Mouse (Mus musculus) brain, adult 2 months (tissue): ENCODE measurements around the gene Olfr777.
"Not testable (repeated sequence)": the region's sequence is repeated elsewhere in the genome, so short reads cannot be mapped to it uniquely, and the experiment has no call there.

ENCODE experiments used
- DNase-seq: peaks from one replicate; pipeline ENCODE4 v3.0.0; 2011; ENCODE audit warnings: low read depth, low spot score

Gene Olfr777

DNA sequence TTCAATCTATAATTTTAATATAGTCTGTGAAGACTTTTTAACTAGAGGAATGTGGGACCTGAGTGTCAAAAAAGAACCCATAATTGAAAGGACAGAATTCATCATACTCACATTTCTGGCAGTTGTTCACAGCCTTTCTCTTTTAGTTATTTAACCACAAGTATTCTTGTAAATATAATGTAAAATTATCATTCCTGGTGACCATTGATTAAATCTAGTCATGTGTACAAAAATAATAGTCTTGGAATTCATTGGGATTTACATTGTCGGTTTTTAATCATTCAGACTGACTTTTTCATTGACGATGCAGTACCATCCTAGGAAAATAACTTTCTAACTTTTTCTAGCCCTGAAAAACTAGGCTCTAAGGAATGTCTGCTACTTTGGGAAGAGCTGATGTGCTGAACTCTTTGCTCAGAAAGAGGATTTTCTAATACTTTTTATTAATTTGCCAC is at the start of gene Olfr777:
TSS of gene Olfr777 (minus strand) at position 405 of the 455 bp plus-strand sequence.
- DNase-seq: no peak

DNA sequence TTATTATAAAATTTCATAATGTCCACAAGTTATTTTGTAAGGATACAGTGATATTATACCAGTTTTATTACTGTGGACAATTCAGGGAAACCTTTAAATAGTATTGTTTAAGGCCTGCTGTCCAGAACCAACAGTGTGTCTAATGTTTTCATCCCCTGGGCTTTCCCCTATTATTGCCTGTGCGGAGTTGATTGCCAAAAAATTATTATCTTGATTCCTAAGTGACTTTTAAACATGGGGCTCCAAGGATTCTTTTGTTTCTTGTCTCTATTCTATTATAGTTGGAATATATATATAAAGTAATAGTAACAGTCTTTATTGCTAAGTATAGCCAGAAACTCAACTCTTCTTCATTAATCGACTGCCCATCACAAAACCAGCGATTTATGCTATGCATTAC is 46.5 kb upstream of the Olfr777 start, which contains the start of gene Olfr780:
TSS of gene Olfr780 (plus strand) at position 301 of the 400 bp plus-strand sequence.
- no peak for DNase-seq

DNA sequence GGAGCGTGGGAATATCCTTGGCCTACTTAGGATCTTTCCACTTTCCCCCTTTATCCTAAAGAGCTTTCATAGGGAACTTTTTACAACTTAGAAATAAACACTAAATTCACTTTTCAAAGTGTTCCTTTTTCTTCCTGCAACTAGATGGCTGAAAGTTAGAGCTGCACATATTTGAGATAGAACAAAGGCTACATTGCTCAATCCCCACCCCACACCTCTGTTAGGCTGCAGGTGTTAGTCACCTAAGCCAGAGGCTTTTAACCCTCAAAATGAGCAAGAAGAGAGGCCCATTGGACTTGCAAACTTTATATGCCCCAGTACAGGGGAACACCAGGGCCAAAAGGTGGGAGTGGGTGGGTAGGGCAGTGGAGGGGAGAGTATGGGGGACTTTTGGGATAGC is 42.2 kb upstream of the Olfr777 start:
- DNase-seq: not testable (repeated sequence)

DNA sequence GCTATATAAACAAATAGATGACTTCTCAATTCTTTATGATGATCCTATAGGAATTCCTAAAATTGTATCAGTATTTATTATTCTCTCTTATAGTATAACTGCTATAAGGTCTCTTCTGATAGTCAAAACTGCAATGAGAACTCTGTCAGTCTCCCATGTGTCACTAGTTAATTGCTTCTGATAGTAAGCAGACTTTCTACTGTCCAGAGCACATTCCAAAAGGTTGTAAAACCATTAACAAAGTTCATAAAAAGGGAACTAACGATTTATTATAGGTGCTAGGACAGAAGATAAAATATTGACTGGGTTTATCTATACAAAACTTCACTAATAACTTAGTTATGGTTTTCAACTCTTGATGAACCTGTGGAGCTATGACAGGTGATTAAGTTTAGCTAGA is 41.7 kb upstream of the Olfr777 start:
- DNase-seq: not testable (repeated sequence)

DNA sequence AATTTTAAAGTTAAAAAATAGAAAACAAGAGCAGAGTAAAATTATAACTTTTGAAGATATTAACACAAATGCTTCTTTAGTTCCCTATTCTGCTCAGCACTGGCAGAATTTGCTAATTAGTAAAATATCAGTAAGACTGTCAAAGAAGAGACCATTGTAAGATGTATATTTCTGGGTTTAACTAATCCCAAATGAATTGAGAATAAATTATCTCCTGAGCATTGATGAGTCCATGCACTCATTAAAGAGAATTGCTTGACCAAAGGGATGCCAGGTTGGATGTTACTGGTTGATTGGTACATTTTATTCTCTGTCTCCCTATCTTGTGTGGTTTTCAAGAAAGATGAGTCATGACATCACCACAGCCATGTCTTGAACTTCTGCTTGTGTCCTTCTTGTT is 12.5 kb downstream of the Olfr777 start, which contains the start of gene Olfr776:
TSS of gene Olfr776 (plus strand) at position 301 of the 400 bp plus-strand sequence.
- no peak for DNase-seq

DNA sequence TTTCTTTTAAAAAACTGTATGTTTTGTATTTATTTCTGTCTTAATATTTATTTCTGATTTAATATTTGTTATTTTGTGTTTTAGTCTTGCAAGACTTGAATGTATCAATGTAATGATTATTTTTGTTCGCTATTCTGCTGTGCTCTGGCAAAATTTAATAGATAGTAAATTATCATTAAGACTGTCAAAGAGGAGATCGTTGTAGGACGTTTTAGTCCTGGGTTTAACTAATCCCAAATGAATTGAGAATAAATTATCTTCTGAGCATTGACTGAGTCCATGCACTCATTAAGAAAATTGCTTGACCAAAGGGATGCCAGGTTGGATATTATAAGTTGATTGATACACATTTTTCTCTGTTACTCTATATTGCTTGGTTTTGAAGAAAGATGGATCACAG is 23.2 kb downstream of the Olfr777 start, which contains the start of gene Olfr775:
TSS of gene Olfr775 (plus strand) at position 301 of the 400 bp plus-strand sequence.
- DNase-seq: no peak

DNA sequence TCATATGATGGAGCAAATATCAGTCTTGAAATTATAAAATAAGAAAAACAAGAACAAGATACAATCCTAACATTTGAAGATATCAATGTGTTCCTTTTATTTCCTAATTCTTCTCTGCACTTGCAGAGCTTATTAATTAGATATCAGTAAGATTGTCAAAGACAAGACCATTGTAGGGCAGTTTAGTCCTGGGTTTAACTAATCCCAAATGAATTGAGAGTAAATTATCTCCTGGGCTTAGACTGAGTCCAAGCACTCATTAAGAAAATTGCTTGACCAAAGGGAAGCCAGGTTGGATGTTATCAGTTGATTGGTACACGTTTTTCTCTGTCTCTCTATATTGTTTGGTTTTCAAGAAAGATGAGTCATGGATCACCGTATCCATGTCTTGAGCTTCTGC is 35.4 kb downstream of the Olfr777 start, which contains the start of gene Olfr774:
TSS of gene Olfr774 (plus strand) at position 301 of the 400 bp plus-strand sequence.
- DNase-seq: no peak

DNA sequence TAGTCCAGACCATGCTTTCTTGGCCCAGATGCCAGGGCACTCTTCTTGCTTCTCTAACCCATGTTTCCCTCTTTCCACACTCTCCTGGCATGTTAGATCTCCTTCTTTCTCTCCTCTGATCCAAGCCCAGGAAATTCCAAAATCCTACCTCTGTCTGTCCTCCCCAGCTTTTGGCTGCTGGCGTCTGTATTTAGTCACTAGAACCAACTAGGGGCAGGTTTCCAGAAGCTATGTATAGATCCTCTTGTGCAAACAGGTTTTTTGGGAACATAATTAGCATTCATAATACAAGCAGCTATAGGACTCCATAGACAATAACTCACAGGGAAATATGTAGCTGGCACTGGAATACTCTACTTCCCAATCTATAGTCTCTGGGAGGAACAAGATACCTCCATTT is 40.5 kb downstream of the Olfr777 start:
- DNase-seq: peak; percentile 52
